In genomic region chr19:43678467-43679003, GRCm38 (mm10) we compare ENCODE assay signal across 27 mouse cellular contexts. TPM values are rescaled to one million over a fixed set of nuclear protein-coding genes. Genes with fewer than 3 reads are reported as not detected.
DNase-seq lines count a peak whose midpoint lies in the region; ATAC-seq and TF ChIP-seq lines count a peak whose summit lies in the region.
"Had no signal": no experiment of that assay in that cellular context is flagged by ENCODE, and none has a peak within 500 bp of the region (broad histone marks: within the 10 kb centered on the region; RNA-seq: fewer than 3 reads in every experiment).

No protein-coding gene starts in this region.

- 73% methylated on average over 8 of the region's 8 CpGs for WGBS in heart, embryonic 11.5 days (ENCODE audit: insufficient replicate concordance)
- WGBS in lung, postnatal 0 days = 61% methylated on average over 8 of the region's 8 CpGs
- WGBS in bone marrow, adult 2 months = 60% methylated on average over 8 of the region's 8 CpGs
- 56% methylated on average over 8 of the region's 8 CpGs for WGBS in stomach, embryonic 15.5 days

- no peaks in the 10 kb centered on the region for H3K36me3 ChIP-seq in heart, embryonic 11.5 days (ENCODE audit: control insufficient read depth, insufficient read depth, low read length)
- no peaks in the 10 kb centered on the region for H3K36me3 ChIP-seq in lung, postnatal 0 days (ENCODE audit: insufficient read depth, low read length)
- H3K36me3 ChIP-seq in stomach, embryonic 15.5 days = no peaks in the 10 kb centered on the region
- H3K36me3 ChIP-seq: embryonic facial prominence, embryonic 10.5 days; forebrain, embryonic 15.5 days; heart, embryonic 13.5 days; hindbrain, embryonic 12.5 days; limb, embryonic 15.5 days; lung, embryonic 15.5 days; midbrain, embryonic 12.5 days had no signal

- no peaks in the 10 kb centered on the region for H3K9me3 ChIP-seq in heart, embryonic 11.5 days (replicated peaks; ENCODE audit: control insufficient read depth, low read length)
- 0 out of 2 replicates have a peak, but pooled peaks cover 3% of the 10 kb centered on the region for H3K9me3 ChIP-seq in lung, postnatal 0 days (ENCODE audit: low read length)
- H3K9me3 ChIP-seq in stomach, embryonic 15.5 days = no peaks in the 10 kb centered on the region
- H3K9me3 ChIP-seq: embryonic facial prominence, embryonic 10.5 days; forebrain, embryonic 15.5 days; heart, embryonic 13.5 days; hindbrain, embryonic 12.5 days; limb, embryonic 15.5 days; lung, embryonic 15.5 days; midbrain, embryonic 12.5 days had no signal

- no peak for TF ChIP-seq CTCF in lung, postnatal 0 days (IDR thresholded peaks at IDR 0.05)
- no peak for TF ChIP-seq CTCF in bone marrow, adult 2 months (IDR thresholded peaks at IDR 0.05; ENCODE audit: control insufficient read depth, insufficient read depth, low read length)

- H3K27ac ChIP-seq in heart, embryonic 11.5 days (ENCODE audit: low read depth, low read length) = no peak overlapping the region; the same call in 1 of the 2 replicates
- no peak overlapping the region for H3K27ac ChIP-seq in lung, postnatal 0 days (ENCODE audit: low read length)
- H3K27ac ChIP-seq in bone marrow, adult 2 months (ENCODE audit: control insufficient read depth, insufficient read depth, low read depth, low read length, poor library complexity) = peak overlapping the region; percentile 24; the same call in 1 of the 2 replicates
- 0 out of 2 replicates have a peak overlapping the region, but pooled peaks have one; percentile 55 for H3K27ac ChIP-seq in stomach, embryonic 15.5 days
- H3K27ac ChIP-seq: embryonic facial prominence, embryonic 10.5 days; forebrain, embryonic 15.5 days; hindbrain, embryonic 12.5 days; limb, embryonic 15.5 days; lung, embryonic 15.5 days; midbrain, embryonic 12.5 days had no signal

- no peak for ATAC-seq in heart, embryonic 11.5 days (replicated peaks; ENCODE audit: insufficient number of reproducible peaks, low FRiP score, low TSS enrichment)
- ATAC-seq in lung, postnatal 0 days = no peak
- no peak for ATAC-seq in stomach, embryonic 15.5 days (ENCODE audit: insufficient read depth, low FRiP score, low read depth)
- ATAC-seq in monocyte, adult 5-6 weeks (replicated peaks; ENCODE audit: insufficient number of reproducible peaks, low FRiP score, low TSS enrichment, poor library complexity, severe bottlenecking) = no peak
- ATAC-seq: forebrain, embryonic 15.5 days; Patski had no signal

- DNase-seq in heart, adult 11 months = peak; percentile 75
- DNase-seq in lung, postnatal 0 days (ENCODE audit: low spot score) = peak; percentile 29
- no peak for DNase-seq in lung, postnatal 10 days
- DNase-seq in right cerebral cortex, postnatal 4 days = no peak
- DNase-seq: adrenal gland, postnatal 36 days; cerebellum, adult 11-12 months; cerebellum, postnatal 10 days; gastrocnemius, postnatal 10 days; heart, adult 18-20 months; heart, postnatal 14 days; kidney, adult 9 months; kidney, postnatal 25 days; left cerebral cortex, postnatal 4 days; thymus, adult 18-20 months; thymus, postnatal 4 days had no signal

- H3K4me1 ChIP-seq in heart, embryonic 11.5 days (ENCODE audit: control insufficient read depth, insufficient read depth, low read length) = no peaks in the 10 kb centered on the region
- peaks cover 8% of the 10 kb centered on the region; the same call in 1 of the 2 replicates for H3K4me1 ChIP-seq in lung, postnatal 0 days (ENCODE audit: insufficient read depth, low read depth, low read length)
- no peaks in the 10 kb centered on the region; the same call in 1 of the 2 replicates for H3K4me1 ChIP-seq in bone marrow, adult 2 months (ENCODE audit: control insufficient read depth, insufficient read depth, low read length)
- peaks cover 7% of the 10 kb centered on the region for H3K4me1 ChIP-seq in stomach, embryonic 15.5 days

- no peak for TF ChIP-seq POLR2A in bone marrow, adult 2 months (IDR thresholded peaks at IDR 0.05; ENCODE audit: borderline replicate concordance, control insufficient read depth, low read depth, low read length)

- TF ChIP-seq EP300 in lung, postnatal 0 days (IDR thresholded peaks at IDR 0.05) = no peak

- H3K4me3 ChIP-seq in heart, embryonic 11.5 days (ENCODE audit: low read depth, low read length) = no peak overlapping the region
- no peak overlapping the region for H3K4me3 ChIP-seq in lung, postnatal 0 days (ENCODE audit: low read depth, low read length)
- no peak overlapping the region for H3K4me3 ChIP-seq in bone marrow, adult 2 months (replicated peaks; ENCODE audit: control insufficient read depth, low read depth, low read length)
- no peak overlapping the region for H3K4me3 ChIP-seq in stomach, embryonic 15.5 days (replicated peaks)
- H3K4me3 ChIP-seq: embryonic facial prominence, embryonic 10.5 days; forebrain, embryonic 15.5 days; heart, embryonic 13.5 days; hindbrain, embryonic 12.5 days; limb, embryonic 15.5 days; lung, embryonic 15.5 days; midbrain, embryonic 12.5 days had no signal

- H3K4me2 ChIP-seq in heart, embryonic 11.5 days = no peak overlapping the region
- no peak overlapping the region for H3K4me2 ChIP-seq in lung, postnatal 0 days (replicated peaks; ENCODE audit: low read depth, low read length)
- no peak overlapping the region for H3K4me2 ChIP-seq in stomach, embryonic 15.5 days
- H3K4me2 ChIP-seq: forebrain, embryonic 15.5 days; heart, embryonic 13.5 days; hindbrain, embryonic 12.5 days; limb, embryonic 15.5 days; lung, embryonic 15.5 days; midbrain, embryonic 12.5 days had no signal

- H3K9ac ChIP-seq in heart, embryonic 11.5 days (ENCODE audit: low read depth, low read length) = no peak overlapping the region
- no peak overlapping the region for H3K9ac ChIP-seq in lung, postnatal 0 days (replicated peaks; ENCODE audit: low read depth)
- H3K9ac ChIP-seq in stomach, embryonic 15.5 days = no peak overlapping the region
- H3K9ac ChIP-seq: forebrain, embryonic 15.5 days; heart, embryonic 13.5 days; hindbrain, embryonic 12.5 days; limb, embryonic 15.5 days; lung, embryonic 15.5 days; midbrain, embryonic 12.5 days had no signal

- 0 out of 2 replicates have a peak, but pooled peaks cover 5% of the 10 kb centered on the region for H3K27me3 ChIP-seq in heart, embryonic 11.5 days (ENCODE audit: control insufficient read depth, insufficient read depth, low read length)
- no peaks in the 10 kb centered on the region for H3K27me3 ChIP-seq in lung, postnatal 0 days (replicated peaks; ENCODE audit: insufficient read depth, low read length)
- no peaks in the 10 kb centered on the region for H3K27me3 ChIP-seq in stomach, embryonic 15.5 days (replicated peaks)
- H3K27me3 ChIP-seq: forebrain, embryonic 15.5 days; heart, embryonic 13.5 days; limb, embryonic 15.5 days; lung, embryonic 15.5 days; Patski had no signal

RNA-seq across cellular contexts. Expression of gene Slc25a28, which starts 3.9 kb away (rescaled TPM):
- polyA plus RNA-seq in heart, embryonic 11.5 days (2014; fragmentation: Nextera tagmentation; extraction: Ambion mirVana) = 5.7 and 9.5 TPM in 2 replicates
- 11.9 and 13.3 TPM in 2 replicates for polyA plus RNA-seq in lung, postnatal 0 days (2015; fragmentation: Nextera tagmentation; extraction: Ambion mirVana)
- polyA plus RNA-seq in bone marrow, adult 2 months (2011; ENCODE audit: insufficient read depth, insufficient read length, low replicate concordance, missing spikeins) = 55.6 and 92.8 TPM in 2 replicates
- polyA plus RNA-seq in stomach, embryonic 15.5 days (2015; fragmentation: Nextera tagmentation; extraction: Ambion mirVana) = 15.8 and 15.9 TPM in 2 replicates
- 68.7 to 103 TPM (median 101 TPM) in 3 replicates for total RNA-seq in monocyte, adult 5-6 weeks (2017)

RNA-seq across cellular contexts. Expression of gene Entpd7, which starts 10.9 kb away (rescaled TPM):
- 9.1 and 10.6 TPM in 2 replicates for polyA plus RNA-seq in heart, embryonic 11.5 days (2014; fragmentation: Nextera tagmentation; extraction: Ambion mirVana)
- 5.1 and 6.1 TPM in 2 replicates for polyA plus RNA-seq in lung, postnatal 0 days (2015; fragmentation: Nextera tagmentation; extraction: Ambion mirVana)
- 4.4 and 8.0 TPM in 2 replicates for polyA plus RNA-seq in bone marrow, adult 2 months (2011; ENCODE audit: insufficient read depth, insufficient read length, low replicate concordance, missing spikeins)
- 14.5 and 20.5 TPM in 2 replicates for polyA plus RNA-seq in stomach, embryonic 15.5 days (2015; fragmentation: Nextera tagmentation; extraction: Ambion mirVana)
- total RNA-seq in monocyte, adult 5-6 weeks (2017) = 1.5 to 10.0 TPM (median 6.4 TPM) in 3 replicates

Comparison
In these comparisons a context has a peak if more than half of its experiments do, and no peak if none do; other contexts are left out.
1. DNase-seq: peak in heart, adult 11 months (single experiment) and lung, postnatal 0 days (single experiment); none in lung, postnatal 10 days (single experiment) and right cerebral cortex, postnatal 4 days (single experiment).
2. H3K27ac ChIP-seq: peak in bone marrow, adult 2 months (single experiment) and stomach, embryonic 15.5 days (single experiment); none in heart, embryonic 11.5 days (single experiment) and lung, postnatal 0 days (single experiment).